Mouse (Mus musculus) limb, embryonic 10.5 days (tissue): ENCODE results near the gene Bmper. TPM values are rescaled to one million over a fixed set of nuclear protein-coding genes. Genes with fewer than 3 reads are reported as not detected.

ENCODE experiments used
- DNase-seq: peaks from one replicate; pipeline ENCODE4 v3.0.0-alpha.2; 2017; ENCODE audit warnings: low spot score
- H3K27ac ChIP-seq: fragments of 300-500 bp; sonication (generic); 2 replicates; pipeline ENCODE4 v1.5.1; 2016; ENCODE audit warnings: mild to moderate bottlenecking
- H3K27me3 ChIP-seq: fragments of 300-500 bp; sonication (generic); 2 replicates; pipeline ENCODE4 v1.6.1; 2016; ENCODE audit warnings: low read depth, mild to moderate bottlenecking; ENCODE audit not compliant: poor library complexity, severe bottlenecking
- H3K36me3 ChIP-seq: fragments of 300-500 bp; sonication (generic); 2 replicates; pipeline ENCODE4 v1.6.1; 2016; ENCODE audit warnings: mild to moderate bottlenecking, moderate library complexity
- H3K4me1 ChIP-seq: fragments of 300-500 bp; sonication (generic); 2 replicates; pipeline ENCODE4 v1.6.1; 2016
- H3K4me3 ChIP-seq: fragments of 300-500 bp; sonication (generic); 2 replicates; pipeline ENCODE4 v1.5.1; 2016; ENCODE audit warnings: mild to moderate bottlenecking, moderate library complexity
- H3K9me3 ChIP-seq: fragments of 300-500 bp; sonication (generic); replicated peaks from 2 replicates; pipeline ENCODE4 v1.6.1; 2016; ENCODE audit warnings: mild to moderate bottlenecking
- WGBS: fragments of 180-500 bp; shearing (Covaris S2); methylation state at CpG from one replicate; pipeline ENCODE4 v1.1.7; 2016; 5-methylcytosine and 5-hydroxymethylcytosine counted together
- polyA plus RNA-seq: library from polyadenylated mRNA; unstranded; fragments of >200 nt; fragmentation: Nextera tagmentation; extraction: Ambion mirVana; gene quantifications from 2 replicates; pipeline ENCODE4 v1.2.1, GENCODE M21; 2016

The Bmper gene
- polyA plus RNA-seq, 1 experiment from 2014 or later = 2.7 TPM

DNA sequence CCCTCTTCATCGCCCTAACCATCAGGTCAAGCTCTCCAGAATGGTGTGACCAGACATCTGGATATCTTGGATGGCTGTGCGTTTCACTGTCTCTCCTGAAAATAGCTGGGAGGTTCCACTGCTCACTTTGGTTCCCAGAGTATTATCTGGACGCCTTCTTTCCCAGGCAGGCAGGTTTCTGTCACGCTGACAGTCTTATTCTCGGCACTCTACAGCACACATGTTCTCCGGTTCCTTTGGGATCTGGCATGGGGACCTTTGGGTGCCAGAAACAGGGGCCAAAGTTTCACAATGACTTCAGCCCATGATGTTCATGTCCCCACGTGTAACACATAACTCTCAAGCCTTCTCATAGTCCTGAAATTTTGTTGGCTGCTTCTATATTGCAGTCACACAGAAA is 173.3 kb downstream of the Bmper start:
- no peaks in the 10 kb centered on the region for H3K9me3 ChIP-seq
- peaks cover 5% of the 10 kb centered on the region; the same call in 1 of the 2 replicates for H3K4me1 ChIP-seq
- no peak overlapping the region for H3K4me3 ChIP-seq
- no peak for DNase-seq
- no peaks in the 10 kb centered on the region for H3K36me3 ChIP-seq
- no peak overlapping the region for H3K27ac ChIP-seq
- 87% methylated on average over 7 of the region's 7 CpGs for WGBS
- H3K27me3 ChIP-seq = no peaks in the 10 kb centered on the region

- H3K4me1 ChIP-seq = peaks cover 5% of the 10 kb centered on the region; the same call in 1 of the 2 replicates
- 92% methylated on average over 3 of the region's 3 CpGs for WGBS
- no peak overlapping the region for H3K4me3 ChIP-seq
- no peak for DNase-seq
- no peaks in the 10 kb centered on the region for H3K36me3 ChIP-seq
- no peaks in the 10 kb centered on the region for H3K9me3 ChIP-seq
- no peak overlapping the region for H3K27ac ChIP-seq
- H3K27me3 ChIP-seq = no peaks in the 10 kb centered on the region
Measured at GRCm38 (mm10) chr9:23397876-23398275, 175.0 kb downstream of the Bmper start.

- Histone ChIP-seq H3K36me3 (no peaks in the 10 kb centered on the region), H3K4me1 (peaks cover 5% of the 10 kb centered on the region; the same call in 1 of the 2 replicates), H3K27ac (no peak overlapping the region), H3K27me3 (no peaks in the 10 kb centered on the region), H3K9me3 (no peaks in the 10 kb centered on the region), H3K4me3 (no peak overlapping the region)
- WGBS = 58% methylated on average over 6 of the region's 6 CpGs
- no peak for DNase-seq
Measured at GRCm38 (mm10) chr9:23399638-23400284, 176.9 kb downstream of the Bmper start.

DNA sequence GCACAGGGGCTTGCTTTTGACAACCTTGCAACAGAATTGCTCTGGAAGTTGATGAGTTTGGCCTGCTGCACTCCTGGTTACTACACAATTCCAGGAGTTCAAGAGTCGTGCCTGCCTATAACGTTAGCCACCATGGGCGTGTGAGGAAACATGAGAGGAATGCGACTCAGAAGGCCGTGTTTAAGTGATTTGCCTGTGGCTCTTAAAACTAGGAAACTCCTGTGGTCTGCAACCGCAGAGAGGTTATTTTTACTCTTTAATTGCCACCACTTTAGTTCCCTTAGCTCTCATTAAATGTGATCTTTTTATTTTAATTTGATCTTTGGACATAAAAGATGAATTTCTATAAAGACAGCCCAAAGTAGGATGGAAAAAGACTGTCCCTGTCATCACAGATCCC is 184.5 kb downstream of the Bmper start:
- Histone ChIP-seq H3K27ac (no peak overlapping the region), H3K36me3 (no peaks in the 10 kb centered on the region), H3K4me1 (no peaks in the 10 kb centered on the region), H3K4me3 (no peak overlapping the region), H3K27me3 (no peaks in the 10 kb centered on the region), H3K9me3 (no peaks in the 10 kb centered on the region)
- DNase-seq = no peak
- WGBS = 68% methylated on average over 6 of the region's 6 CpGs

- H3K9me3 ChIP-seq = no peaks in the 10 kb centered on the region
- no peaks in the 10 kb centered on the region for H3K4me1 ChIP-seq
- no peaks in the 10 kb centered on the region for H3K36me3 ChIP-seq
- H3K4me3 ChIP-seq = no peak overlapping the region
- H3K27ac ChIP-seq = no peak overlapping the region
- DNase-seq = no peak
- H3K27me3 ChIP-seq = no peaks in the 10 kb centered on the region
- 91% methylated on average over 3 of the region's 3 CpGs for WGBS
Measured at GRCm38 (mm10) chr9:23407935-23408781, 185.3 kb downstream of the Bmper start.

DNA sequence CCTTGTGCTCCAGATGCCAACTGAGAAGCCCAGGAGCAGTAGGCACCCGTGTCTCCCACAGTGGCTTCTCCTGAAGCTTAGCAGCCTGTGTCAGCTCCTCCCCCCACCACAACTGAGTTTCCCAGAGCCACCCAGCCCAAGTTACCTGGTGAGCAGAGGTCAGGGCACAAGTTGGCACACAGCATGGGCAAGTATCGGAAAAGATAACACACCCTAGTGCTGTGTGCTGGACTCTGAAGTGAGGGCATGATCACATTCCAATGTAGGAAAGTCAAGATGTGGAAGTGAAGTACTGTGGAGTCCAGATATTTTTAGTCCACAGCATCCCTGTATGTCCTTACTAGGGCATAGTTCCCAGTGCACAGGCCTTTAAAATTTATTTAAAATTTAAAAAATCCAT is 187.7 kb downstream of the Bmper start:
- no peaks in the 10 kb centered on the region for H3K4me1 ChIP-seq
- H3K27ac ChIP-seq = no peak overlapping the region
- no peaks in the 10 kb centered on the region for H3K9me3 ChIP-seq
- H3K4me3 ChIP-seq = no peak overlapping the region
- no peaks in the 10 kb centered on the region for H3K36me3 ChIP-seq
- no peak for DNase-seq
- H3K27me3 ChIP-seq = no peaks in the 10 kb centered on the region
- WGBS = 89% methylated on average over 2 of the region's 2 CpGs

GRCm38 (mm10) chr9:23412956-23413355 is 190.1 kb downstream of the Bmper start:
- 99% methylated on average over 2 of the region's 2 CpGs for WGBS
- H3K27me3 ChIP-seq = no peaks in the 10 kb centered on the region
- H3K27ac ChIP-seq = no peak overlapping the region
- no peaks in the 10 kb centered on the region for H3K4me1 ChIP-seq
- 0 out of 2 replicates have a peak, but pooled peaks cover 2% of the 10 kb centered on the region for H3K9me3 ChIP-seq
- H3K4me3 ChIP-seq = no peak overlapping the region
- H3K36me3 ChIP-seq = no peaks in the 10 kb centered on the region
- DNase-seq = no peak

GRCm38 (mm10) chr9:23419107-23419506 is 196.2 kb downstream of the Bmper start:
- Histone ChIP-seq H3K27ac (no peak overlapping the region), H3K9me3 (0 out of 2 replicates have a peak, but pooled peaks cover 2% of the 10 kb centered on the region), H3K4me1 (no peaks in the 10 kb centered on the region), H3K27me3 (no peaks in the 10 kb centered on the region), H3K36me3 (no peaks in the 10 kb centered on the region), H3K4me3 (no peak overlapping the region)
- no peak for DNase-seq
- WGBS = 89% methylated on average over 2 of the region's 2 CpGs

DNA sequence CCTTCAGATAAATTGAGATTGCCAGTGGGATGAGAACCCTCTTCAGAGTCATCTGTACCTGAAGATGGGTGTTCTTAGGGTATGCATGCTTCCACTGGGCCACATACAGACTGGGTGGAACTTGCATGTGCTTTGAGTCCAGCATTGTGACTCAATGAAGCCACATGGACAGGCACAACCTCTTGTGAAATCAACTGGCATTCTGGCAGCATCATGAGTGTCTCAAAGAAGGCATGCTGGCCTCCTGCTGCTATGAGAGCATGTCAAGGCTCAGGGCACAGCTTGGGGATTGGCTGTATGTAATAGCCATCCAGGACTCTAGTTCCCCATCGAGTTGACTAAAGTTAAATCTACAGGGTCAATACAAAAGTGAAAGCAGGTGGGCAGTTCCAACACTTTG is 200.9 kb downstream of the Bmper start:
- no peak overlapping the region for H3K4me3 ChIP-seq
- no peaks in the 10 kb centered on the region for H3K27me3 ChIP-seq
- no peak for DNase-seq
- H3K36me3 ChIP-seq = no peaks in the 10 kb centered on the region
- H3K27ac ChIP-seq = no peak overlapping the region
- WGBS = 84% methylated on average over 1 of the region's 1 CpGs
- H3K9me3 ChIP-seq = no peaks in the 10 kb centered on the region
- no peaks in the 10 kb centered on the region for H3K4me1 ChIP-seq

- Histone ChIP-seq H3K27me3 (no peaks in the 10 kb centered on the region), H3K4me3 (no peak overlapping the region), H3K9me3 (no peaks in the 10 kb centered on the region), H3K27ac (no peak overlapping the region), H3K36me3 (no peaks in the 10 kb centered on the region), H3K4me1 (0 out of 2 replicates have a peak, but pooled peaks cover 3% of the 10 kb centered on the region)
- no peak for DNase-seq
- 95% methylated on average over 2 of the region's 2 CpGs for WGBS
Measured at GRCm38 (mm10) chr9:23432631-23433030, 209.8 kb downstream of the Bmper start.

DNA sequence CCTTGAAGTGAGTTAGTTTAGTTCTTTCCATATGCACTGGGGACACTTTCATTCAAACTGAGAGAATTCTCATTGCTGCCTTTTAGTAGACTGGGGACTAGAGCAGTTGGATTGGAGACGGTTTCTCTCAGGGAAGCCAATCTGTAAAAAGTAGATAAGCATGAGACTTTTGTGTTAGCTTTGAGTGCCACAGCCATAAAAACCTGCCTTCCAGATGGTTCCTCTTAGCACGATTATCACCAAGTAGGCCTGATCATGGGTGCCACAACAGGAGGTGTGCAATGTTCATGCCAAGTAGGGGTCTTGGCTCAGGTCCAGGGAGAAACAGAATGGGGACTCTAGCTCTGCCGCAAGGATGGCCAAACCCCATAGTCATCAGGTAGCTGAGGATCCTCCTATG is 210.4 kb downstream of the Bmper start:
- no peaks in the 10 kb centered on the region for H3K9me3 ChIP-seq
- no peak overlapping the region for H3K27ac ChIP-seq
- no peak for DNase-seq
- H3K36me3 ChIP-seq = no peaks in the 10 kb centered on the region
- H3K4me1 ChIP-seq = 0 out of 2 replicates have a peak, but pooled peaks cover 4% of the 10 kb centered on the region
- H3K4me3 ChIP-seq = no peak overlapping the region
- 87% methylated on average over 3 of the region's 3 CpGs for WGBS
- H3K27me3 ChIP-seq = no peaks in the 10 kb centered on the region

DNA sequence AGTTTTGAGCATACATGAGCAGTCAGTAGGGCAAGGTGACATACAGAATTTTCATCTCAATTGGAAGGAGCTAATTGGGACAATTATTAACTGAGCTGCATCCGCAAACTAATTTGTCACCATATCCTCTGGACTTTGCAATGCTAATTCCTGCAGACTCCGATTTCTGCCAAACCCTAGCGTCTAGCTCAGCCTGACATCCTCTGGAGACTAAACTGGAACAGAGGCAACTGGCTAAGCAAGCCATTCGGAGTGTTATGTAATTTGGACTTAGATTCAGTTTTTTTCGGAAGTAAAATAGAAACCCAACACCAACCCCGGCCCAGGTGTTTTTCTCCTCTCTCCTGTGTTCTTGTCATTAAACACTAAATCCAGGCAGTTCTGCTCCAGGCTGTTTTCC is 213.9 kb downstream of the Bmper start:
- Histone ChIP-seq H3K27ac (no peak overlapping the region), H3K4me1 (peaks cover 11% of the 10 kb centered on the region; the same call in 1 of the 2 replicates), H3K27me3 (no peaks in the 10 kb centered on the region), H3K9me3 (no peaks in the 10 kb centered on the region), H3K4me3 (no peak overlapping the region), H3K36me3 (no peaks in the 10 kb centered on the region)
- DNase-seq = no peak
- WGBS = 70% methylated on average over 6 of the region's 6 CpGs

GRCm38 (mm10) chr9:23438662-23439061 is 215.8 kb downstream of the Bmper start:
- Histone ChIP-seq H3K4me3 (no peak overlapping the region), H3K4me1 (peaks cover 20% of the 10 kb centered on the region; the same call in 1 of the 2 replicates), H3K27me3 (no peaks in the 10 kb centered on the region), H3K27ac (no peak overlapping the region), H3K36me3 (no peaks in the 10 kb centered on the region), H3K9me3 (no peaks in the 10 kb centered on the region)
- WGBS = 77% methylated on average over 9 of the region's 9 CpGs
- DNase-seq = no peak
